Mouse (Mus musculus): Measurements from ENCODE around the gene Acd. TPM values are rescaled to one million over a fixed set of nuclear protein-coding genes. Genes with fewer than 3 reads are reported as not detected.

The Acd gene
- polyA plus RNA-seq, 1 experiment = 12.3 TPM

Other genes starting within 250 kb of the Acd start
- gene Tppp3, start 229.6 kb downstream of the Acd start, polyA plus RNA-seq (2012; ENCODE audit: insufficient read depth, insufficient read length, missing spikeins) = 29.6 and 45.2 TPM in 2 replicates
- gene Zdhhc1, start 204.2 kb downstream of the Acd start, polyA plus RNA-seq (2012; ENCODE audit: insufficient read depth, insufficient read length, missing spikeins) = 8.7 and 10.2 TPM in 2 replicates
- gene Hsd11b2, start 182.3 kb downstream of the Acd start, polyA plus RNA-seq (2012; ENCODE audit: insufficient read depth, insufficient read length, missing spikeins) = not detected in 2 replicates
- 52.7 and 65.1 TPM in 2 replicates for gene Atp6v0d1, start 135.1 kb downstream of the Acd start, polyA plus RNA-seq (2012; ENCODE audit: insufficient read depth, insufficient read length, missing spikeins)
- 13.4 and 14.4 TPM in 2 replicates for gene Ripor1, start 95.8 kb downstream of the Acd start, polyA plus RNA-seq (2012; ENCODE audit: insufficient read depth, insufficient read length, missing spikeins)
- gene Ctcf, start 64.5 kb downstream of the Acd start, polyA plus RNA-seq (2012; ENCODE audit: insufficient read depth, insufficient read length, missing spikeins) = 18.5 and 22.9 TPM in 2 replicates
- gene Agrp, start 63.7 kb downstream of the Acd start, polyA plus RNA-seq (2012; ENCODE audit: insufficient read depth, insufficient read length, missing spikeins) = not detected in 2 replicates
- gene Carmil2, start 14.8 kb downstream of the Acd start, polyA plus RNA-seq (2012; ENCODE audit: insufficient read depth, insufficient read length, missing spikeins) = not detected in 2 replicates
- 10.2 and 10.6 TPM in 2 replicates for gene Pard6a, start within 50 bp of the Acd start, polyA plus RNA-seq (2012; ENCODE audit: insufficient read depth, insufficient read length, missing spikeins)
- 0.87 TPM in 1 of 2 replicates, not detected in the other for gene 4933405L10Rik, start 6.6 kb upstream of the Acd start, polyA plus RNA-seq (2012; ENCODE audit: insufficient read depth, insufficient read length, missing spikeins)
- gene Enkd1, start 7.1 kb upstream of the Acd start, polyA plus RNA-seq (2012; ENCODE audit: insufficient read depth, insufficient read length, missing spikeins) = 0.52 TPM in 1 of 2 replicates, not detected in the other
- gene Gfod2, start 57.6 kb upstream of the Acd start, polyA plus RNA-seq (2012; ENCODE audit: insufficient read depth, insufficient read length, missing spikeins) = 4.0 and 4.1 TPM in 2 replicates
- 7.5 and 7.6 TPM in 2 replicates for gene Ranbp10, start 126.2 kb upstream of the Acd start, polyA plus RNA-seq (2012; ENCODE audit: insufficient read depth, insufficient read length, missing spikeins)
- gene Tsnaxip1, start 126.6 kb upstream of the Acd start, polyA plus RNA-seq (2012; ENCODE audit: insufficient read depth, insufficient read length, missing spikeins) = not detected in 2 replicates
- 1.4 and 3.5 TPM in 2 replicates for gene Cenpt, start 152.2 kb upstream of the Acd start, polyA plus RNA-seq (2012; ENCODE audit: insufficient read depth, insufficient read length, missing spikeins)
- gene Thap11, start 154.0 kb upstream of the Acd start, polyA plus RNA-seq (2012; ENCODE audit: insufficient read depth, insufficient read length, missing spikeins) = 9.3 and 15.4 TPM in 2 replicates
- gene Nutf2, start 159.5 kb upstream of the Acd start, polyA plus RNA-seq (2012; ENCODE audit: insufficient read depth, insufficient read length, missing spikeins) = 5.0 TPM in 1 of 2 replicates, not detected in the other
- 6.2 and 8.6 TPM in 2 replicates for gene Edc4, start 179.8 kb upstream of the Acd start, polyA plus RNA-seq (2012; ENCODE audit: insufficient read depth, insufficient read length, missing spikeins)
- not detected in 2 replicates for gene Nrn1l, start 192.5 kb upstream of the Acd start, polyA plus RNA-seq (2012; ENCODE audit: insufficient read depth, insufficient read length, missing spikeins)
- 15.8 and 18.0 TPM in 2 replicates for gene Pskh1, start 199.3 kb upstream of the Acd start, polyA plus RNA-seq (2012; ENCODE audit: insufficient read depth, insufficient read length, missing spikeins)
- gene Ctrl, start 232.8 kb upstream of the Acd start, polyA plus RNA-seq (2012; ENCODE audit: insufficient read depth, insufficient read length, missing spikeins) = not detected in 2 replicates
- gene Psmb10, start 237.3 kb upstream of the Acd start, polyA plus RNA-seq (2012; ENCODE audit: insufficient read depth, insufficient read length, missing spikeins) = 50.1 and 59.6 TPM in 2 replicates
- gene Lcat, start 242.3 kb upstream of the Acd start, polyA plus RNA-seq (2012; ENCODE audit: insufficient read depth, insufficient read length, missing spikeins) = not detected in 2 replicates